Mouse (Mus musculus) myocyte (in vitro differentiated cells): ENCODE measurements around the gene Taf1c.

Experiments used
- CEBPB ChIP-seq: IDR thresholded peaks from 2 replicates; pipeline ENCODE4 v1.6.1; 2011; ENCODE audit warnings: mild to moderate bottlenecking, moderate library complexity; ENCODE audit not compliant: poor library complexity, insufficient read depth, severe bottlenecking
- E2F4 ChIP-seq: IDR thresholded peaks from one replicate; pipeline ENCODE4 v1.6.1; 2011; ENCODE audit warnings: mild to moderate bottlenecking, control low read depth, moderate library complexity; ENCODE audit not compliant: insufficient read depth
- MAX ChIP-seq: IDR thresholded peaks from one replicate; pipeline ENCODE4 v1.6.1; 2011; ENCODE audit warnings: low read depth, mild to moderate bottlenecking, control low read depth
- MYOD1 ChIP-seq, 3 experiments: IDR thresholded peaks; one replicate each; pipeline ENCODE4 v1.6.1; 2011; ENCODE audit warnings: control low read depth in 2 of 3, low read depth in 2 of 3, mild to moderate bottlenecking in 2 of 3, moderate library complexity in 1 of 3; ENCODE audit not compliant: insufficient read length in 2 of 3, control insufficient read depth in 1 of 3
- MYOG ChIP-seq, 3 experiments: IDR thresholded peaks; one replicate each; pipeline ENCODE4 v1.6.1; 2011; ENCODE audit warnings: control low read depth in 2 of 3, low read depth in 2 of 3, mild to moderate bottlenecking in 2 of 3; ENCODE audit not compliant: insufficient read length in 2 of 3, control insufficient read depth in 1 of 3, insufficient read depth in 1 of 3
- POLR2A ChIP-seq: IDR thresholded peaks from one replicate; pipeline ENCODE4 v1.6.1; 2011; ENCODE audit warnings: low read depth, mild to moderate bottlenecking, control low read depth, moderate library complexity; ENCODE audit not compliant: insufficient read length
- POLR2AphosphoS2 ChIP-seq: IDR thresholded peaks from one replicate; pipeline ENCODE4 v1.6.1; 2011; ENCODE audit warnings: low read depth, control low read depth; ENCODE audit not compliant: insufficient read length
- REST ChIP-seq: IDR thresholded peaks from one replicate; pipeline ENCODE4 v1.6.1; 2011; ENCODE audit warnings: mild to moderate bottlenecking, control low read depth, moderate library complexity; ENCODE audit not compliant: insufficient read depth, insufficient read length
- SRF ChIP-seq: IDR thresholded peaks from one replicate; pipeline ENCODE4 v1.6.1; 2011; ENCODE audit warnings: low read depth; ENCODE audit not compliant: control insufficient read depth, insufficient read length
- TCF12 ChIP-seq: IDR thresholded peaks from one replicate; pipeline ENCODE4 v1.6.1; 2011; ENCODE audit warnings: mild to moderate bottlenecking, control low read depth; ENCODE audit not compliant: poor library complexity, insufficient read depth, severe bottlenecking
- TCF3 ChIP-seq: IDR thresholded peaks from one replicate; pipeline ENCODE4 v1.6.1; 2011; ENCODE audit warnings: low read depth, control low read depth; ENCODE audit not compliant: insufficient read length
- USF1 ChIP-seq: IDR thresholded peaks from one replicate; pipeline ENCODE4 v1.6.1; 2011; ENCODE audit warnings: low read depth, mild to moderate bottlenecking, control low read depth, moderate library complexity

DNA sequence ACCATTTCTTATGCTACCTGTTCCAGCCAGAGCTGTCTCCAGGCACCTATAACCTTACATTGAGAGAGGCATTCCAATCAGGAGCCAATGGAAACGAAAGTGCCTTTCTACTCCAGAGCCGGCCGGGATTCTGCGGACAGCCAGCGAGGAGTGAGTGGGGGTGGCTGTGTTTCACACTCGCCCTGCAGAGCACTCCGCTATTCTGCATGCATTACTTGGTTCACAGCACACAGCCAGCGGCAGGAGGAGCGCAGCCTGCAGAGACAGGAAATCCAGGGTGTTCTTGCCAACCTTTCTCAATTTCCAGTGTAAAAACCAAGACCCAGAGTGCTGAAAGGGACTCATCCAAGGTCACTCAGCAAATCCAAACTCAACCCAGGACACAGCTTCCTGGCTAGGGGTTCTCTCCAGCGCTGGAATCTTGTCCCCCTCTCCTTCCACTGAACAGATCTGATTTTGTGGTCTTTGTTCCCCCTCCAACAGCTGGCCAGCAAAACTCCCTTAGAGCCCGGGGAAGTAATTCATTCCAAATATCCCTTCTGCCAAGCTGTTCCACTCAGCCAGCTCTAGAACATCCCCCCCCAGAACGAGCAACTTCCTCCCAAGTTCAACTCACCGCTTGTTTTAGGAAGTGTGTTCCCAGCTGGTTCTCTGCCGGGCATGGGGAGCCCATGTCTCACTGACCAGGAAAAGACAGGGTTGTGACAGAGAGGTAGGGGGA, 29.8 kb upstream of the Taf1c start:
- TF ChIP-seq POLR2A (no peak), TCF12 (no peak), E2F4 (no peak), MYOG (IDR thresholded peaks at IDR 0.05; ENCODE audit: control insufficient read depth in 1 of 3, insufficient read depth in 1 of 3, insufficient read length in 2 of 3, low read depth in 2 of 3) (no peak), POLR2AphosphoS2 (no peak), CEBPB (no peak), MYOD1 (IDR thresholded peaks at IDR 0.05; ENCODE audit: control insufficient read depth in 1 of 3, insufficient read length in 2 of 3, low read depth in 2 of 3) (no peak), TCF3 (no peak), USF1 (no peak), SRF (no peak), MAX (no peak), REST (no peak)
